ENCODE assay signal across 29 mouse cellular contexts in the genomic region with DNA sequence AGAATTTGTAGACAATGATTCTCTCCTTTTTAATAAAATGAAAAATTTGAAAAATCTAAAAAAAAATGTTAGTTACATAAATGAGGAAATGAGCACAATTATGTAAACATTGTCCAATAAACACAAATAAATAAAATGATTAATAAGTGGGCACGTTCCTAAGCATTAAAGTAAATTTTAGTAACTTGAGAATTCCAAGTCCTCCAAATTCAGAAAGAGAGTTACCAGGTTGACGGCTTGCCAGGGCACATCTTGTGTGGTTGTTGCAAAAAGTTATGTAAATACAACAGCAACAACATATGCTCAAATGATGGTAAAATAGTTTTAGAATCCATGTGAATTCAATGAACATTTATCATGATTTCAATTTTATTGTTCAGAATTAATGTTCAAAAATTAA. TPM values are rescaled to one million over a fixed set of nuclear protein-coding genes. Genes with fewer than 3 reads are reported as not detected.
DNase-seq lines count a peak whose midpoint lies in the region; ATAC-seq and TF ChIP-seq lines count a peak whose summit lies in the region.
"Not testable (repeated sequence)": the region's sequence is repeated elsewhere in the genome, so short reads cannot be mapped to it uniquely, and the experiment has no call there.
"Had no signal": no experiment of that assay in that cellular context is flagged by ENCODE, and none has a peak within 500 bp of the region (broad histone marks: within the 10 kb centered on the region; RNA-seq: fewer than 3 reads in every experiment).

No protein-coding gene starts in this region.

- H3K27ac ChIP-seq in forebrain, embryonic 11.5 days (ENCODE audit: low read depth, low read length); heart, postnatal 0 days (ENCODE audit: low read depth); intestine, embryonic 14.5 days (ENCODE audit: low read depth); limb, embryonic 11.5 days (replicated peaks; ENCODE audit: low read depth, low read length); lung, postnatal 0 days (ENCODE audit: low read length); neural tube, embryonic 11.5 days (ENCODE audit: low read depth, low read length): not testable (repeated sequence)

- ATAC-seq in forebrain, embryonic 11.5 days (replicated peaks; ENCODE audit: low FRiP score) = peak; percentile 78
- ATAC-seq in heart, postnatal 0 days (ENCODE audit: insufficient read depth, low read depth) = peak; percentile 14; the same call in 1 of the 2 replicates
- ATAC-seq in intestine, embryonic 14.5 days (replicated peaks; ENCODE audit: low FRiP score, low TSS enrichment, low read depth) = peak; percentile 72
- peak; percentile 82; the same call in 1 of the 2 replicates for ATAC-seq in limb, embryonic 11.5 days (ENCODE audit: insufficient number of reproducible peaks, low FRiP score, low TSS enrichment, low read depth)
- not testable (repeated sequence) for ATAC-seq in lung, postnatal 0 days
- ATAC-seq in neural tube, embryonic 11.5 days (ENCODE audit: insufficient read depth, low FRiP score, low TSS enrichment) = peak; percentile 75

- not testable (repeated sequence) for TF ChIP-seq EP300 in heart, postnatal 0 days (IDR thresholded peaks at IDR 0.05; ENCODE audit: low read depth); lung, postnatal 0 days (IDR thresholded peaks at IDR 0.05)

- not testable (repeated sequence) for H3K9ac ChIP-seq in forebrain, embryonic 11.5 days (ENCODE audit: low read length); heart, postnatal 0 days (replicated peaks; ENCODE audit: low read depth, low read length); intestine, embryonic 14.5 days (ENCODE audit: low read length); limb, embryonic 11.5 days (ENCODE audit: low read length); lung, postnatal 0 days (replicated peaks; ENCODE audit: low read depth); neural tube, embryonic 11.5 days (ENCODE audit: low read length)

- not testable (repeated sequence) for H3K27me3 ChIP-seq in forebrain, embryonic 11.5 days (ENCODE audit: control insufficient read depth, insufficient read depth, low read length); heart, postnatal 0 days (ENCODE audit: control insufficient read depth, insufficient read depth, low read length); intestine, embryonic 14.5 days (replicated peaks; ENCODE audit: control insufficient read depth, insufficient read depth, low read length); limb, embryonic 11.5 days (ENCODE audit: control insufficient read depth, insufficient read depth, low read length); lung, postnatal 0 days (replicated peaks; ENCODE audit: insufficient read depth, low read length); neural tube, embryonic 11.5 days (ENCODE audit: control insufficient read depth, insufficient read depth, low read length)

- not testable (repeated sequence) for H3K4me3 ChIP-seq in forebrain, embryonic 11.5 days (ENCODE audit: low read depth, low read length); heart, postnatal 0 days (ENCODE audit: low read depth, low read length); intestine, embryonic 14.5 days (ENCODE audit: low read depth, low read length); limb, embryonic 11.5 days (ENCODE audit: low read depth, low read length); lung, postnatal 0 days (ENCODE audit: low read depth, low read length); neural tube, embryonic 11.5 days (ENCODE audit: low read depth, low read length)

- 79% methylated on average over 2 of the region's 2 CpGs for WGBS in forebrain, embryonic 11.5 days
- WGBS in heart, postnatal 0 days = 48% methylated on average over 2 of the region's 2 CpGs
- 72% methylated on average over 2 of the region's 2 CpGs for WGBS in intestine, embryonic 14.5 days
- WGBS in limb, embryonic 11.5 days = 80% methylated on average over 2 of the region's 2 CpGs
- 58% methylated on average over 2 of the region's 2 CpGs for WGBS in lung, postnatal 0 days
- 78% methylated on average over 2 of the region's 2 CpGs for WGBS in neural tube, embryonic 11.5 days

- DNase-seq in forebrain, embryonic 11.5 days (ENCODE audit: low spot score); heart, postnatal 0 days (ENCODE audit: low spot score); intestine, embryonic 14.5 days (ENCODE audit: low spot score); limb, embryonic 11.5 days (ENCODE audit: low spot score); neural tube, embryonic 11.5 days (ENCODE audit: low spot score): not testable (repeated sequence)
- peak; percentile 13 for DNase-seq in lung, postnatal 0 days (ENCODE audit: low spot score)
- DNase-seq in thymus, postnatal 0 days (ENCODE audit: low spot score) = peak; percentile 1

- H3K9me3 ChIP-seq in forebrain, embryonic 11.5 days (ENCODE audit: control insufficient read depth, low read length); heart, postnatal 0 days (replicated peaks; ENCODE audit: control insufficient read depth, low read length); intestine, embryonic 14.5 days (ENCODE audit: control insufficient read depth, low read length); limb, embryonic 11.5 days (ENCODE audit: control insufficient read depth, low read length); lung, postnatal 0 days (ENCODE audit: low read length); neural tube, embryonic 11.5 days (ENCODE audit: control insufficient read depth, low read length): not testable (repeated sequence)

- H3K36me3 ChIP-seq in forebrain, embryonic 11.5 days (ENCODE audit: control insufficient read depth, insufficient read depth, low read length); heart, postnatal 0 days (replicated peaks; ENCODE audit: control insufficient read depth, insufficient read depth, low read length); intestine, embryonic 14.5 days (ENCODE audit: control insufficient read depth, insufficient read depth, low read length); limb, embryonic 11.5 days (ENCODE audit: control insufficient read depth, insufficient read depth, low read length); lung, postnatal 0 days (ENCODE audit: insufficient read depth, low read length); neural tube, embryonic 11.5 days (ENCODE audit: control insufficient read depth, insufficient read depth, low read length): not testable (repeated sequence)

- not testable (repeated sequence) for TF ChIP-seq CTCF in heart, postnatal 0 days (IDR thresholded peaks at IDR 0.05; ENCODE audit: low read depth); lung, postnatal 0 days (IDR thresholded peaks at IDR 0.05)

- H3K4me1 ChIP-seq in forebrain, embryonic 11.5 days (replicated peaks; ENCODE audit: control insufficient read depth, insufficient read depth, low read length); heart, postnatal 0 days (ENCODE audit: control insufficient read depth, insufficient read depth); intestine, embryonic 14.5 days (replicated peaks; ENCODE audit: control insufficient read depth, insufficient read depth, low read length); limb, embryonic 11.5 days (ENCODE audit: control insufficient read depth, insufficient read depth, low read length); lung, postnatal 0 days (ENCODE audit: insufficient read depth, low read depth, low read length); neural tube, embryonic 11.5 days (ENCODE audit: control insufficient read depth, insufficient read depth, low read length): not testable (repeated sequence)

- H3K4me2 ChIP-seq in forebrain, embryonic 11.5 days (ENCODE audit: low read depth, low read length, severe bottlenecking); heart, postnatal 0 days (ENCODE audit: low read depth, low read length); intestine, embryonic 14.5 days (ENCODE audit: low read length); limb, embryonic 11.5 days (ENCODE audit: low read depth, severe bottlenecking); lung, postnatal 0 days (replicated peaks; ENCODE audit: low read depth, low read length); neural tube, embryonic 11.5 days (ENCODE audit: low read depth): not testable (repeated sequence)

RNA-seq across cellular contexts. Expression of a gene that starts 14.4 kb away (rescaled TPM):
- not detected in 2 replicates for polyA plus RNA-seq in forebrain, embryonic 11.5 days (2014; fragmentation: Nextera tagmentation; extraction: Ambion mirVana)
- 0.23 TPM in 1 of 2 replicates, not detected in the other for total RNA-seq in heart, postnatal 0 days (2014; rRNA removed; ENCODE audit: low replicate concordance)
- polyA plus RNA-seq in heart, postnatal 0 days (2015; fragmentation: Nextera tagmentation; extraction: Ambion mirVana) = 0.12 TPM in 1 of 2 replicates, not detected in the other
- 0.34 and 0.63 TPM in 2 replicates for polyA plus RNA-seq in intestine, embryonic 14.5 days (2014; fragmentation: Nextera tagmentation; extraction: Ambion mirVana)
- polyA plus RNA-seq in limb, embryonic 11.5 days (2014; fragmentation: Nextera tagmentation; extraction: Ambion mirVana) = not detected in 2 replicates
- polyA plus RNA-seq in lung, postnatal 0 days (2015; fragmentation: Nextera tagmentation; extraction: Ambion mirVana) = not detected in 2 replicates
- not detected in 2 replicates for polyA plus RNA-seq in neural tube, embryonic 11.5 days (2014; fragmentation: Nextera tagmentation; extraction: Ambion mirVana)
- polyA plus RNA-seq in thymus, postnatal 0 days (2015; fragmentation: Nextera tagmentation; extraction: Ambion mirVana) = 0.28 and 0.33 TPM in 2 replicates
- total RNA-seq: adrenal gland, adult 18-20 months; adrenal gland, postnatal 36 days; CH12.LX; G1E; gastrocnemius, adult 2 months; gastrocnemius, postnatal 4 days; heart, adult 8-10 months; heart, postnatal 10 days; left cerebral cortex, adult 18-20 months; left cerebral cortex, postnatal 25 days; liver, adult 2 months; megakaryocyte progenitor cell, adult 5-6 weeks had no signal
- polyA plus RNA-seq: forebrain, embryonic 14.5 days; frontal cortex, adult 2 months; G1E; hindbrain, embryonic 10.5 days; large intestine, adult 2 months; liver, adult 2 months; midbrain, embryonic 13.5 days; myocyte; neural tube, embryonic 15.5 days; Patski had no signal

RNA-seq across cellular contexts. Expression of a gene that starts 27.3 kb away (rescaled TPM):
- not detected in 2 replicates for polyA plus RNA-seq in forebrain, embryonic 11.5 days (2014; fragmentation: Nextera tagmentation; extraction: Ambion mirVana)
- not detected in 2 replicates for total RNA-seq in heart, postnatal 0 days (2014; rRNA removed; ENCODE audit: low replicate concordance)
- not detected in 2 replicates for polyA plus RNA-seq in heart, postnatal 0 days (2015; fragmentation: Nextera tagmentation; extraction: Ambion mirVana)
- not detected in 2 replicates for polyA plus RNA-seq in intestine, embryonic 14.5 days (2014; fragmentation: Nextera tagmentation; extraction: Ambion mirVana)
- polyA plus RNA-seq in limb, embryonic 11.5 days (2014; fragmentation: Nextera tagmentation; extraction: Ambion mirVana) = not detected in 2 replicates
- not detected in 2 replicates for polyA plus RNA-seq in lung, postnatal 0 days (2015; fragmentation: Nextera tagmentation; extraction: Ambion mirVana)
- not detected in 2 replicates for polyA plus RNA-seq in neural tube, embryonic 11.5 days (2014; fragmentation: Nextera tagmentation; extraction: Ambion mirVana)
- 0.28 TPM in 1 of 2 replicates, not detected in the other for polyA plus RNA-seq in thymus, postnatal 0 days (2015; fragmentation: Nextera tagmentation; extraction: Ambion mirVana)
- total RNA-seq: adrenal gland, adult 18-20 months; adrenal gland, postnatal 36 days; CH12.LX; gastrocnemius, adult 2 months; gastrocnemius, postnatal 4 days; heart, postnatal 10 days; left cerebral cortex, adult 18-20 months; left cerebral cortex, postnatal 25 days; liver, adult 2 months; megakaryocyte progenitor cell, adult 5-6 weeks had no signal
- polyA plus RNA-seq: forebrain, embryonic 14.5 days; frontal cortex, adult 2 months; G1E; hindbrain, embryonic 10.5 days; intestine, embryonic 16.5 days; large intestine, adult 2 months; liver, adult 2 months; midbrain, embryonic 13.5 days; myocyte; neural tube, embryonic 15.5 days; Patski; urinary bladder, adult 2 months had no signal
